Mouse (Mus musculus) right cerebral cortex, postnatal 25 days (tissue): ENCODE results near the gene Bcl2l2.

ENCODE experiments used
- DNase-seq: peaks from one replicate; pipeline ENCODE4 v3.0.0; 2022

Gene Bcl2l2

DNA sequence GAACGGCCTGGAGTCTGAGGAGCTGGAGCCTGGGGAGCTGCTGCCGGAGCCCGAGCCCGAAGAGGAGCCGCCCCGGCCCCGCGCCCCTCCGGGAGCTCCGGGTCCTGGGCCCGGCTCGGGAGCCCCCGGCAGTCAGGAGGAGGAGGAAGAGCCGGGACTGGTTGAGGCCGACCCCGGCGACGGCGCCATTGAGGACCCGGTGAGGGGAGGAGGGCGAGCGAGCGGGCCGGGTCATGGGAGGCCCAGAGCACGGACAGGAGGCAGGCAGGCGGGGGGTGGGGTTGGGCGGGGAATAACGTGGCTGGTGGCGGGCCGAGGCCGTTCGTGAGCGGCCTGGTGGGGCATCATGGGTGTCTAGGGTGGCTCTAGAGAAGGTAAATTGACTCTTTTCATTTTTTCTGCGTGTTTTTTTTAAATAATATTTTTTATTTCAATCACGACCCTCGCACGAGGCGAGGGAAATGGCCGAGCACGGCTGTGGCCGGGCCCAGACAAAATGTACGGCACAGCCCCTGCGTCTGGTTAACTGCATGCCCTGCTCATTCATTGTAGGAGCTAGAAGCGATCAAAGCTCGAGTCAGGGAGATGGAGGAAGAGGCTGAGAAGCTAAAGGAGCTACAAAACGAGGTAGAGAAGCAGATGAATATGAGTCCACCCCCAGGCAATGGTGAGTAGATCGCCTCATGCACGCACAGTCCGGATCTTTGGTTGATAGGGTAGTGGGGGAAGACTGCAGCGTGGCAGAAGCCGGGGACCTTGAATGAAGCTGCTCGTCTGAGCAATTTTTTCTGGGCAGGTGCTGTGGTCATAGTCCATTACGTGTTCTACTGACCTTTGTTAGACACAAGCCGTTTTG is 11.3 kb downstream of the Bcl2l2 start:
- no peak for DNase-seq

DNA sequence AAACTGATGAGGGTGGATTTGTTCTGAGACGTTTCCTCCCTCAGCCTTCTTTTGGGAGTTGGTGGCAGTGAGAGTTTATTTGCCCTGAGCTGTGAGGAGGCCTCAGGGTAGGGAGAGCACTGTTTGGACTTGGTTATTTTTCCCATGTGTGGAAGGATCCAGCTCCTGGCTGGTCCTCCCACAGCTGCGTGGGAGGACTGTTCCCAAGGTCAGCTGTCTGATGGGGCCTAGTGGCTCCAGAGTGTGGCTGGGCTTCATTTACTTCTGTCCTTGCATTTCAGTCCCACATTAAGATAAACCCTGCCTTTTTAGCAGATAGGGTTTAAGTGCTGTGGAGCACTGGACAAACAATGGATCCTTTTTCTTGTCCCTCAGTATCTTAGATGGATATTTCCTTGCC is 14.3 kb downstream of the Bcl2l2 start:
- DNase-seq: no peak

DNA sequence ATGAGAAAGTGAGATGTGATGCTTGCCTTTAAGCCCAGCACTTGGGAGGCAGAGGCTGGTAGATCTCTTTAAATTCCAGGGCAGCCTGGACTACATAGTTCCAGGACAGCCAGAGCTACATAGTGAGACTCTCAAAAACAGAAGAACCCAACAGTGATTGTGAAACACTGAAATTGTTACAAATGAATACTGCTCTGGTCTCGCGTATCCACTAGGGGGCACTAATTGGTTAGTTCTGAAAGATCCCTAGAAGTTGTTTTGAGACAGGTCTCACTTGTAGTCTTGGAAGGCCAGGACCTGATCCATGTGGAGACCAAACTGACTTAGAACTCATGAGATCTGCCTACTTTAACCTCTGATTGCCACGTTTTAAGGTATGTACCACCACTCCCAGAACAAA is 17.2 kb downstream of the Bcl2l2 start:
- peak; percentile 53 for DNase-seq

DNA sequence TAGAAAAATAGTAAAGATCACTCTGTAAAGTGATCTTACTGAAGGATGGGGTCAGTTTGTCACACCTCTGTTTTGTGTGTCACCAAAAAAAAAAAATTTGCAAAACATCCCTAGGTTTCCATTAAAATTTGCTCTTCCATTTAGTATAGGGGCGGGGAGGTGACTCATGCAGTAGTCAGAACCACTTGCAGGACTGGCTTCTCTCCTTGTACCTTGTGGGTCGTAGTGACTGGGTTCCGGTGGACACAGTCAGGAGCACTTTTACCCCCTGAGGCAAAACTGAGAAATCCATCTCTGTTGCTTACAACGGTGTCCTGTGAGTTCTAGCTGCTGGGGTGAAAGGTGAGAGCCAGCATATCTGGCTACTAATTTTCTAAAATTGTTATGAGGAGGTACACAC is 20.5 kb downstream of the Bcl2l2 start:
- DNase-seq: no peak

DNA sequence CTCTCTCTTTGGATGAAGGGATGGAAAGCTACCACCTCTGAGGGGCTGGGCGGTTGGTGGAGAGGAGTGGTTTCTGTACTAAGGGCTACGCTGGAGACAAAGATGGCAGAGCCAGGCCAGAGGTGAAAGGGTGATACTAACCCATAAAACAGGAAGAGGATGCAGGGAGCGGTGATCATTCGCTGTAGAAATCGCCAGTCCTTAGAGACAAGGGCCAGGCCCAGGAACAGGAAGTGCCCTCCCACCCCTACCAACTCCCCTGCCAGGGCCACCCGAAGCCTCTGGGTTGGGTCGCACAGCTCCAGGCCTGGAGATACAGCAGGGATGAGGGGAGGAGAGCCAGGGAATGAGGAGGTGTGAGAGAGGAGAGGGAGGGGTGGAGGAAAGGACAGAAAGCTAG is 25.5 kb downstream of the Bcl2l2 start:
- DNase-seq: no peak

DNA sequence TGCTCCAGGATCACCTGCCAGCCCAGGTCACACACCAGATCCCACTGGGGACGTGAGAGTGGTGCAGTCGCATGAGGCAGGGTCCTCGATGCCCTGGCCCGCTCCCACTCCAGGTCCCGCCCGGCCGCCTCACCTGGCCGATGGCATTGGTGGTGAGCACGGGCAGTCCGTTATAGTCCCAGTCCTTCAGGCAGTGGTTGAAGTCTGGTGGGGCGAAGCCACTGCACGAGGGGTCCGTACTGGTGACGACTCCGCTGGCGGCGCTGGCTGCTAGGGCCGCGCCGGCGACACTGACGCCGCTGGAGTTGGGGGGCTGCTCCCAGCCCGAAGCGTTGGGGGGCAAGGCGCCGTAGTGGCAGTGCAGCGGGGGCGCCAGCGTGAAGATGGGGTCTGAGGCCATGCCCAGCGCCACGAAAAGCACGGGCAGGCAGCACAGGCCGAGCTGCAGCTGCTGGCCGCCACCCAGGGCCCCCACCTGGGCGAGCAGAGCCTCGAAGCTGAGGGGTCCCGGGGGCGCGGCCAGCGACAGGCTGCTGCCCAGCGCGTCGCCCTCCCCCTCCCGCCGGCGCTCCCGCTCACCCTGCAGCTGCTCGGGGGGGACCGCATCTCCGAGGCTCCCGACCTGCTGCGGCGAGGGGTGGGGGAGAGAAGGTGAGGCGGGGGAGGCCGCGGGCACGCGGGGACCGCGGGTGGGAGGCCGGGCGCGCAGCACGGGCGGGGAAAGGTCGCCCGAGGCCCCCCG is 29.1 kb downstream of the Bcl2l2 start:
- peak; percentile 40 for DNase-seq

DNA sequence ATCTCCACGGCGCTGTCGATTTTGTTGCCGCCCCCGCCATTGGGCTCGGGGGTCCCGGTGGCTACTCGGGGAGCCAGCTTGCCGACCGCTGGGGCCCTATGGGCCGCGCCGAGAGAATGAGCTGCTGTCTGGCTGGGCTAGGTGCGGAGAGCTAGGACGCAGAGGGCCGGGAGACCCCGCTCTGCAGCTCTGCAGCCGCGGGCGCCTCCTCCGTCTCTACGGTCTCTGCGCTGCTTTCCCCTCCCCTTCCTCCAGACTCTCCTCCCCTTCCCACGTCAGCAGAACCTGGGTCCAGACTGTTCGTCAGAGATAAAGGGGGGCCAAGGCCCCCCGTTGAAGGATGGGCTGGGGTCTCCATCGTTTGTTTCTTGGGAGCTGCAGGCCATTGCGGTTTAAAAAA is 29.7 kb downstream of the Bcl2l2 start, which contains the start of gene Slc22a17:
Gene Slc22a17, minus strand, starts transcription at position 247 of the 400 bp plus-strand sequence.
- DNase-seq: peak; percentile 84

DNA sequence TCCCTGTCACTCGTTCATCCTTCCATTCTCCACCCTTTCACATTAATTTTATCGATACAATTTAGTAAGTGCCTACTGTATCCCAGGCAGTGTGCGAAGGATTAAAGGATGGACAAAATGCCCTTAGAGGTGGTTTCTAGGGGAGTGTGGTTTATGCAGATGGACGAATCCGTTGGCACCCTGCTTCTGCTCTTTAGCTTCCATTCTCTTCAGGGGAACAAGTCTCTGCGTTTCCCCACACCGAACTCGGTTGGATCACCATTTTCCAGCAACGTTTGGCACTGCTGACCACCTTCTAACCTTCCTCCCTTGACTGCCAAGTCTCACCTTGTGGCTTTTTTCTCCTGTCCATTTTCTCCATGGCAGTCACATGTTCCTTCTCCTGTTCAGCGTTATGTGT is 30.2 kb downstream of the Bcl2l2 start:
- DNase-seq: no peak

DNA sequence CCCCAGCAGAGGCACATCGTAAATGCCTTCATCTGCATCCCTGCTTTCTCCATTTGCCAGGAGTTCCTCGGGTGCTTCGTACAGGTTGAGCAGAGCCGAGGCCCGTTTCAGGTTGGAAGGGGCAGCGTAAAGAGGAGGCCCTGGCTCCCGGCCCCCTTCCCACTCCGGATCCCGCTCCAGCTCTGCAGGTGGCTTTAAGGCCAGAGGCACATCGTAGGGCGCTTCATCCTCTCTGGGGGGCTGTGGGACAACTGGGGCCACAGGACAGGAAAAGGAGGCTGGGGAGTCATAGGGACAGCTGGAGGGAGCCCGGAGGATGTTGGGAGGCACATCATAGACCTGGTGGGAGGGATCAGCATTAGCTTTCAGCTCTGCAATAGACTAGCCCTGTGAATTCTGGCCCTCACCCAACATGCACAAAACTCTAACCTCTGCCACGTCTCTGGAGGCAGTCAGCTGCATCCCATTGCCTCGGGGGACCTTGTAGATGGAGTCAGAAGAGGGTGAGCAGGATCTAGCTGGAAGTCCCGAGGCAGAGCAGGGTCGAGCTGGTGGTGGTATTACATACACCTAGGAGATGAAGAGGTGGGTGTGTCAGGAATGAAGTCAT is 37.0 kb downstream of the Bcl2l2 start:
- DNase-seq: no peak

DNA sequence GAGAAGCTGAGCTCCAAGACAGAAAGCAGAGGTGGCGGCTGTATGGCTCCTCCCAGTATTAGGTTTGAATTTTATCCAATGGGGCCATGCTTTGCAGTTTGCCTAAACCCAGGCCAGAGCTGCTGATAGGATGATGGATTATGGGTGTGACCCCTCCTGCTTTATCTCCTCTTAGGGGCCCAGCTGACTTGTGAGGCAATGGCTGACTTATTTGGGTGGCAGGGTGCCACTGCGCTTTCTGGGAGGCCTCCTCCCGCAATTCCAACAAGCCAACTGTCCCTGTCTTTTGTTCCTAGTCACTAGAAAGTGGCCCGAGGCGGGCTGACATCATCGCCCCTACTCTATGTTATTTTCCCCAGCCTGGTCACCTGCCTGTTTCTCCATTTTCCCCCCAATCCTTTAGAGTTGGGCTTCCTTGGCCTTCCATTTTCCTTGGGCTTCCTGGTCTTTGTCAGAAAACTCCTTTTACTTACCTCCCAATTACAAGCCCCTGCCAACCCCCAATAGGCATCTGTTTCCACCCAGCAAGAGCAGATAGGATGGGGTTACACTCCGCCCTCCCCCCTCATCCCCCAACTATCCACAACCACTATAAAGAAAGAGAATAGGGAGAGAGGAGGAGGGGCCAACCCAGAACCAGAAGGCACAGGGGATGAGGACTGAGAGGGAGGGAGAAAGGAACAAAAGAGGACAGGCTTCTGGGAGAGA is 41.6 kb downstream of the Bcl2l2 start:
- no peak for DNase-seq

DNA sequence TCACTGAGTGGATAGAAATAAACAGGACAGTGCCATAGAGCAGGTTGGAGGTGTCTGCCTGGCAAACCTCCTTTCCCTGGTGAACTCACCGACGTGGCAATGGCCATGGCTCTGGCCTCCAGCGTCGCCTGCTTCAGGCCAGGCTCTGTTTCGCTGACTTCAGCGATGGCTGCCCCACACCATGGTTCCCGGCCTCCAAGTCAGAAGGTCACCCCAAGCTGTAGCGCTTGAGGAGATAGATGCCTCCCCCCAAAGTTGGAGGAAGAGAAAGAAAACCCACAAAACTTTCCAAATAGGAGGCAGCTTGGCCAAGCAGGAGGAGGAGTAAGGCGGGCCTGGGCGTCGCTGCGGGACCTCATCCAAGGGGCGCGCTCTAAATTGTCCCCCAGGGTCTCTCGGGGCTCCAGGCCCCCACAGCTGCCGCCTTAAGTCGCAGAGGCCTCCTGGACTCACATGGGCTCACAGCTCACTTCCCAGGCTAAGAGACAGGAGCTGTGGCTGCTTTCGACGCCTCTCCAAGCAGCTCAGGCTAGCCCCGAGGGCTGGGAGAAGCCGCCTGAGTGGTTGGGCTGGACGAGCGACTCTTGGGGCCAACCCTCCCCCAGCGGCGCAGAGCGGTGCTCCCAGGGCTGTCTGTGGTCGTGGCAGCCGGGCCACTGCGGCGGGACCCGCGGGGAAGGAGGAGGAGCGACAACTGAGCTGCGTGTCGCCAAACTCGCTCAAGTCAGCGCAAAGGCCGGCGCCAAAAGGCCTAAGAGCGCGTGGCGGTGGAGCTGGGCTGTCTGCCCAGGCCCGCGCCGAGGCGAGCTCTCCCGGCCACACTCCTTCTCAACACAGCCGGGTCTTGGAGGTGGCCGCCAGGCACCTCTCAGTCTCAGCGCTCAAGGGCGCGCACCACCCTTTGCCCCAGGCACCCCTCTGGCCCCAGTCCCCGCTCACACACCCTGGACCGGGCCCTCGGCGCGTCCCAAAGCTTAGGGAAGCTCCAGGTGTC is 42.5 kb downstream of the Bcl2l2 start, which contains the start of gene Efs:
Gene Efs, minus strand, starts transcription at position 778 of the 994 bp plus-strand sequence.
- DNase-seq: peak; percentile 47

DNA sequence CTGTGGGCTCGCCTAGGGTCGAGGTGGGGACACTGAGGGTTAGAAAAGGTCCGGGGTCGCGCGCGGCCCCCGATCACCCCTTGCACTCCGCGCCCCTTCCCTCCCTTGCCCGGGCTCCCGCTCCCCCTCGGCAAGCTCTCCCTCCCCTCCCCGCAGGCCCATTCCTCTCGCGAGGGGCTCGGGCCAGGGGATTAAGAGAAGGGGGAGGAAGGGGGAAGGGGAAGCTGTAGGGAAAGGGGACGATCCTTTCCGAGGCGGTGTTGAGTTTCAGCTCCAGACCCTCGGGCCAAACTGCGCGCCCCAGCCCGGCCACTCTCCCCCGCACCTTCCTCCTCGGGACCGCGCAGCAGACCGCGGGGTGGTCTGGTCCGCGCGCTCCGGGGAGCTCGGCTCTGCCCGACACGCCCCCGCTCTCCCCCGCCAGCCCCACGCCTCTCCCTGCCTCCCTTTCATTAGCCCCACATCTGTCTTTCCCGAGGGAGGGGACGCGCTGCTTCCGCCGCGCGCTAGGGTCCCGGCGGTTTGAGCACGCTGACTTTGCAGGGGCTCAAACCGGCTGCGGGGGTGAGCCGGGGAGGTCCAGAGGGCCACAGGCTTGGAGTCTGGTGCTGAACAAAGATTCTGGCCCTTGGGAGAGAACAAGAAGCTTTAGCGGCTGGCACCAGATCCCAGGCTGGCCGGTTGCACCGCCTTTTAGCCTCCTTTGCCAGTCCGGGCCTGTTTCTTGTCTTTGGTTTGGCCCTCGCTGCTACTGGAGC is 43.4 kb downstream of the Bcl2l2 start:
- no peak for DNase-seq

DNA sequence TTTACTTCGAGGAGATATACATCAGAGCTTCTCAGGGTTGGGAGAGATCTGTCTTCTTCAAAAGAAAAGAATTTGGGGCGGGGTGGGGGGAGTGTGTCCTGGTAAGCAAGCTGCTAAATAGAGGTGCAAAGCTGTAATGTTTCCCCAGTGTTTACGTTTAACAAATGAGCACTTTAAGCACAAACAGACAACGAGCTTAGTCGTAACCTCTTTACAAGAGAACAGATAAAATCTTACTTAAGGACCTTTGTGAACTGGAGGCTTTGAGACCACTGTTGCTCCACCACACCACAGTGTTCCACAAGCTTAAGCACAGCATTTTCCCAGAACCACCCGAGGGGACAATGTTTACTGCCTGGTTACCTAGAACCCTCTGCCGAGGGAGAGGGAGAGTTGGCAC is 44.1 kb downstream of the Bcl2l2 start:
- DNase-seq: no peak

DNA sequence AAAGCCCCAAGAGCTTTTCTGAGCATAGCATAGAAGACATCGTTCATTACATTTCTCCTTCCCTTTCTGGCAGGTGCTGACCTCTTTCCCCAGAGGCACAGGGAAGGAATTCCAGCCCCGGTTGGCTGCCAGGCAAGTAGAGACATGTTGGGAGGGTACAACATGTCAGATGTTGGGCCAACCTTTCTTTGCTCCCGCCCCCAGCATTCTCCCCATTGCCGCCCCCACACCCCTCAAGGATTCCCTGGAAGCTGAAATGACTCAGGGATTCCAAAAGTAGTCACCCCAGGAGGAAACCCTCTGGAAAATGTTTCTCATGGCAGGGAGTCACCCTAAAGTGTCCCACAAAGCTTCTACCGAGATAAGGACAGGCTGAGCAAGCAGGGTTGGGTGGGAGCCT is 46.6 kb downstream of the Bcl2l2 start:
- no peak for DNase-seq

DNA sequence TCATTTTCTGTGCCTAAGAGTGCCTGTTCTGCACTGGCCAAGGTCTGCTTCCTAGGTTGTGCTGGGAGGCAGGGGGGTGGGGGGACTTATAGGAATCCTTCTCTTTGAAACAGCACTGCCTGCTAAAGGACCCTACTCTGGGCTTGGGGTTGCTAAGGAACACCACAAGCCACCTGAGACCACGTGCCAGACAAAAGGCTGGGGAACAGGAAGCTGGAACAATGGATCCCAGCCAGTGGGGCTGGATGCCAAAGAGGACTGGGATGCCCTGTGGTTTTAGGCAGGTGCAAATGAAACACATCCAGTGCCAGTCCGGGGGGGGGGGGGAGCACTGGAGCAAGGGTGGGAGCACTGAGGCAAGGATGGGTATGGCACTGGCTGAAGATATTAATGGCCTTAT is 47.3 kb downstream of the Bcl2l2 start:
- DNase-seq: no peak

DNA sequence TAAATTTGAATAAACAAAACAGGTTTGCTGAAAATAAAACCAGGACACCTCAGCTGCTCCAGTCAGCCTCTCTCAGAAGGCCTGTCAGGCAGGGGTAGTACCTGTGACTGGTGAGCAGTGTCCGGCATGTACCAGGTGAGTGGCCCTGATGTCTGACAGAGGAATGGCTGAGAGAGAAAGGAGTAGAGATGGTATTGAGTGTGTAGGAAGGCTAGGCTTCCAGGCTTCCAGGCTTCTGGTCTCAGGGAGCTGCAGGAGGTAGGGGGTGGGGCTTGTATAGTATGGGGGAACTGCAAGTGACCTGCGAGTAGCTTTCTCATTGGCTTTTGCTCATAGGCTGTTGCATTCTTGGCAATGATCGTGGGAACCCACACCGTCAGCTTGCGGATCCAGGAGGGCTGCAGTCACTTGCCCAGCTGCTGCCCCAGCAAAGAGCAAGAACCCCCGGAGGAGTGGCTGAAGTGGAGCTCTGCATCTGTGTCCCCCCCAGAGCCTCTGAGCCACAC is 49.5 kb downstream of the Bcl2l2 start, which contains the start of gene Il25:
Gene Il25, plus strand, starts transcription at position 51 of the 506 bp plus-strand sequence.
- no peak for DNase-seq

DNA sequence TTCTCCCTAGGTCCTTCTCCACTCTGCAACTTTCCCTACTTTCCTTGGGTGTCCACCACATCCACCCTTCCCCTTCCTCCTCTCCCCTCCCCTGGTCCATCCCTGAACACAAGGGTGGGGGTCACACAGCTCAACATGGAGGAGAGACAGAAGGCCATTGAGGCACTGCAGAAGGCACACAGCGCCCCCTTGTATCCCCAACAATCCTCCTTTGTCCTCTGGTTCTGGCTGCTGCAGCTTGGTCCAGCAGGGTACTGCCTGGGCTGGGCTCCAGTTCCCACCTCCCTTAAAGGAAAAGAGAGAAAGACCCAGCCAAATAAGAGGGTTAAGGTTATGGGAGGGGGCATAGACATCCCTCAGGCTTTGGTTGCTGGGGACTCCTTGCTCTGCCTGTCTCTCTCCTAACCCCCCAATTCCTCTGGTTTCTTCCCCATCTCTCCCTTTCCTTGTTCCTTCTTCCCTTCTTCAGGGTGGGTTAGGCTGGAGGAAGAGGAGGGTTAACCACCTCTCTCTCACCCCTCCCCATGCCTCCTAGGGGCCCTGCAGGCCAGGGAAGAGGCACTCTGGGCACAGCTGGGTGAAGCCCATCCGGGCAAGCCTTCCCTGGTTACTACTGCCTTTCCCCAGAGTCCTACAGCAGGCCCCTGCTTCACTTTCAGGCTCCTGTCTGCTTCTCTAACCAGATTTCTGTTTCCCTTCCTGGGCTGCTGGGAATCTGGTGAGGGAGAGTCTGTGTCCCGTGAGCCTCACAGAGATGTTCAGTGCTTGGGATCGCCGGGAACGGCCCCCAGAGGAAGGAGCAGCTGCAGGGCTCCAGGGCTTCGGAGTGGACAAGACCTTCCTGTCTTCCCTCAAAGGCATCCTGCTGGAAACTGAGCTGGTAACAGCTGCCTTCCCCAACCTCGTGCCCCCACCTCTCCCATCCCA is 53.0 kb downstream of the Bcl2l2 start, which contains the start of gene Cmtm5:
Gene Cmtm5, plus strand, starts transcription at position 358 of the 927 bp plus-strand sequence.
- peak; percentile 45 for DNase-seq

DNA sequence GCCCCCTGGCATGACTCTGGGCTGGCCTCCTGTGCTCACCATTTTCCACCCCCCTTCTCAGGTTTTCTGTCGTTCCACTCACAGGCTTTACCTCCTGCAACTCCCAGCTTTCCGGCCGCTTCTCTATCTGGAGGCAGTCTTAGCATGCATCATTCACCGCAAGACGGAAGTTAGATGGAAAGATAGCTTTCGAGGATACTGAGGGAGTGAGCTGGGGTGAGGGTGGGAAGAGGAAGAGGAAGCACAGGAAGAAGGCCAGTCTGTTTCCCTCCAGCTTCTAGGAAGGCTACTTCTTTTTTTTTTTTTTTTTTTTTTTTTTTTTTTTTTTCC is 53.6 kb downstream of the Bcl2l2 start:
- DNase-seq: no peak
